Mouse (Mus musculus) granulocyte monocyte progenitor cell, adult 5-6 weeks (primary cell): ENCODE data around the gene Dad1. TPM values are rescaled to one million over a fixed set of nuclear protein-coding genes. Genes with fewer than 3 reads are reported as not detected.
"Not testable (repeated sequence)": the region's sequence is repeated elsewhere in the genome, so short reads cannot be mapped to it uniquely, and the experiment has no call there.

Experiments
- ATAC-seq: replicated peaks from 2 replicates; pipeline ENCODE4 v1.8.0; 2016; ENCODE audit warnings: mild to moderate bottlenecking, moderate TSS enrichment, inconsistent platforms; ENCODE audit not compliant: poor library complexity, severe bottlenecking
- total RNA-seq, 2 experiments: library from RNA; stranded (forward) in 1 of 2; stranded (reverse) in 1 of 2; fragments of 200-712, 200-1000 nt in 1 of 2; fragments of >200 nt in 1 of 2; fragmentation: Nextera tagmentation in 1 of 2; gene quantifications; 2 replicates each; pipeline ENCODE4 v1.2.3; 2014 to 2017

Dad1 gene
- total RNA-seq, 2 experiments from 2014 or later, result 177 to 260 TPM

GRCm38 (mm10) chr14:54250122-54250521, 3.8 kb downstream of the Dad1 start:
- no peak for ATAC-seq

- no peak for ATAC-seq
Observed at GRCm38 (mm10) chr14:54249326-54249725, 4.6 kb downstream of the Dad1 start.

GRCm38 (mm10) chr14:54246232-54246631, 7.7 kb downstream of the Dad1 start:
- peak; percentile 96 for ATAC-seq

- ATAC-seq, result no peak
Observed at GRCm38 (mm10) chr14:54244183-54244582, 9.7 kb downstream of the Dad1 start.

- no peak for ATAC-seq
Observed at GRCm38 (mm10) chr14:54240542-54240941, 13.4 kb downstream of the Dad1 start.

GRCm38 (mm10) chr14:54239002-54239736, 14.7 kb downstream of the Dad1 start:
- ATAC-seq, result peak; percentile 91

GRCm38 (mm10) chr14:54236881-54237280, 17.0 kb downstream of the Dad1 start:
- ATAC-seq, result no peak

GRCm38 (mm10) chr14:54235825-54236540, 17.9 kb downstream of the Dad1 start:
- ATAC-seq, result no peak

GRCm38 (mm10) chr14:54234231-54235040, 19.5 kb downstream of the Dad1 start:
- ATAC-seq, result no peak

- ATAC-seq, result no peak
Observed at GRCm38 (mm10) chr14:54233559-54234143, 20.3 kb downstream of the Dad1 start.

- peak; percentile 84 for ATAC-seq
Observed at GRCm38 (mm10) chr14:54232811-54233558, 20.9 kb downstream of the Dad1 start.

- no peak for ATAC-seq
Observed at GRCm38 (mm10) chr14:54232143-54232542, 21.8 kb downstream of the Dad1 start.

- 0 out of 2 replicates have a peak, but pooled peaks have one; percentile 8 for ATAC-seq
Observed at GRCm38 (mm10) chr14:54231176-54231956, 22.5 kb downstream of the Dad1 start.

GRCm38 (mm10) chr14:54230638-54231150, 23.2 kb downstream of the Dad1 start:
- ATAC-seq, result no peak

GRCm38 (mm10) chr14:54229849-54230248, 24.1 kb downstream of the Dad1 start:
- ATAC-seq, result not testable (repeated sequence)

GRCm38 (mm10) chr14:54228933-54229713, 24.8 kb downstream of the Dad1 start:
- ATAC-seq, result no peak

GRCm38 (mm10) chr14:54228501-54228900, 25.4 kb downstream of the Dad1 start:
- no peak for ATAC-seq

- peak; percentile 27; the same call in 1 of the 2 replicates for ATAC-seq
Observed at GRCm38 (mm10) chr14:54227911-54228451, 25.9 kb downstream of the Dad1 start.
